Mouse (Mus musculus) G1E (cell line): ENCODE data around the gene Arhgap18. TPM values are rescaled to one million over a fixed set of nuclear protein-coding genes. Genes with fewer than 3 reads are reported as not detected.

ENCODE experiments used
- ATAC-seq: 2 replicates; pipeline ENCODE4 v1.8.0; 2016; ENCODE audit warnings: mild to moderate bottlenecking; ENCODE audit not compliant: insufficient number of reproducible peaks, poor library complexity, low FRiP score, severe bottlenecking; ENCODE audit errors: extremely low read depth
- DNase-seq: peaks from one replicate; pipeline ENCODE4 v3.0.0; 2012; ENCODE audit warnings: low spot score
- H3K27me3 ChIP-seq: 2 replicates; pipeline ENCODE4 v1.6.1; 2012; ENCODE audit warnings: mild to moderate bottlenecking, low read length, inconsistent platforms; ENCODE audit not compliant: insufficient read depth
- H3K36me3 ChIP-seq: replicated peaks from 2 replicates; pipeline ENCODE3; 2012; ENCODE audit warnings: mild to moderate bottlenecking, inconsistent platforms
- H3K4me1 ChIP-seq: 2 replicates; pipeline ENCODE4 v1.6.1; 2012; ENCODE audit warnings: low read depth, low read length, inconsistent platforms, mixed read lengths; ENCODE audit not compliant: insufficient read depth
- H3K4me3 ChIP-seq: 2 replicates; pipeline ENCODE4 v1.5.1; 2012; ENCODE audit warnings: low read depth, mild to moderate bottlenecking, inconsistent platforms, low read length, moderate library complexity, mixed read lengths
- H3K9me3 ChIP-seq: replicated peaks from 2 replicates; pipeline ENCODE4 v1.6.1; 2012; ENCODE audit warnings: inconsistent platforms
- CTCF ChIP-seq: IDR thresholded peaks from 2 replicates; pipeline ENCODE4 v1.5.1; 2012; ENCODE audit warnings: low read depth, low read length, inconsistent platforms, mixed read lengths
- GATA1 ChIP-seq: IDR thresholded peaks from 2 replicates; pipeline ENCODE4 v1.6.1; 2012; ENCODE audit warnings: borderline replicate concordance, low read length, inconsistent platforms, mixed read lengths
- GATA2 ChIP-seq: IDR thresholded peaks from 2 replicates; pipeline ENCODE4 v1.6.1; 2012; ENCODE audit warnings: low read depth, low read length, inconsistent platforms, borderline replicate concordance
- POLR2AphosphoS5 ChIP-seq: IDR thresholded peaks from 2 replicates; pipeline ENCODE4 v1.6.1; 2012; ENCODE audit warnings: low read depth, low read length, inconsistent platforms; ENCODE audit not compliant: insufficient replicate concordance
- TAL1 ChIP-seq: conservative IDR thresholded peaks from 2 replicates; pipeline ENCODE4 v1.6.1; 2012; ENCODE audit warnings: low read depth, low read length, inconsistent platforms, mixed read lengths
- polyA plus RNA-seq: library from polyadenylated mRNA; stranded (reverse); fragments of >175 nt; gene quantifications from 2 replicates; pipeline ENCODE4 v1.2.3, GENCODE M21; 2012
- total RNA-seq, 2 experiments: library from RNA; stranded (forward) in 1 of 2; stranded (reverse) in 1 of 2; fragments of 200-1000 nt in 1 of 2; fragments of >200 nt in 1 of 2; fragmentation: Nextera tagmentation in 1 of 2; gene quantifications; 2 replicates each; pipeline ENCODE4 v1.2.3; 2014 to 2017

Gene Arhgap18
- total and polyA plus RNA-seq, 3 experiments, result 0.03 to 5.0 TPM; not detected in 1

DNA sequence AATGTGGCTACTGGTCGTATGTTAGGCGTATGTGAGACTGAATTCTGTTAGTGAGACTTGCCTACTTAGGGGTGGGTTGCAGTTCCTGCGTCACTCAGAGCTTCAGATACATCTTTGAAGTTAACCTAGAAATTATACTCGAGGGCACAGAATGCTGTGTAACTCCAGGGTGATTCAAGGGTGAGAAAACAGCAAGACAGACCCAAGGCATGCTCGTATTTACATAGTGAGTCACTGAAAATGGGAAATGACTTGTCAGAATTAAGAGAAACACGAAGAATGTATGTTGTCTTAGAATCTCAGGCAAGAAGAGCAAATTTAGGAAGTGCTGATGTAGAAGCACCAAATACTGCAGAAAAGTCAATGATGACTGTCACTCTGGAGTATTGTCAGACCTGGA lies 142.5 kb downstream of the Arhgap18 start:
- no peak for ATAC-seq
- H3K27me3 ChIP-seq, result no peaks in the 10 kb centered on the region
- H3K9me3 ChIP-seq, result no peaks in the 10 kb centered on the region
- H3K4me1 ChIP-seq, result no peaks in the 10 kb centered on the region
- no peaks in the 10 kb centered on the region for H3K36me3 ChIP-seq
- no peak overlapping the region for H3K4me3 ChIP-seq
- no peak for DNase-seq
- TF ChIP-seq POLR2AphosphoS5, result no peak

- Histone ChIP-seq H3K4me1 (no peaks in the 10 kb centered on the region), H3K4me3 (no peak overlapping the region), H3K36me3 (no peaks in the 10 kb centered on the region), H3K27me3 (no peaks in the 10 kb centered on the region), H3K9me3 (no peaks in the 10 kb centered on the region)
- no peak for ATAC-seq
- no peak for DNase-seq
- TF ChIP-seq POLR2AphosphoS5, result no peak
- no peak for TF ChIP-seq CTCF
- TF ChIP-seq GATA2, result no peak
- TF ChIP-seq TAL1, result no peak
- TF ChIP-seq GATA1, result no peak
Observed at GRCm38 (mm10) chr10:26900426-26900825, 147.2 kb downstream of the Arhgap18 start.

- 0 out of 2 replicates have a peak, but pooled peaks cover 6% of the 10 kb centered on the region for H3K9me3 ChIP-seq
- ATAC-seq (no peak), DNase-seq (no peak)
- H3K4me1 ChIP-seq, result no peaks in the 10 kb centered on the region
- H3K4me3 ChIP-seq, result no peak overlapping the region
- H3K36me3 ChIP-seq, result no peaks in the 10 kb centered on the region
- no peaks in the 10 kb centered on the region for H3K27me3 ChIP-seq
- TF ChIP-seq GATA2 (no peak), POLR2AphosphoS5 (no peak), TAL1 (no peak)
Observed at GRCm38 (mm10) chr10:26903781-26904180, 150.6 kb downstream of the Arhgap18 start.

DNA sequence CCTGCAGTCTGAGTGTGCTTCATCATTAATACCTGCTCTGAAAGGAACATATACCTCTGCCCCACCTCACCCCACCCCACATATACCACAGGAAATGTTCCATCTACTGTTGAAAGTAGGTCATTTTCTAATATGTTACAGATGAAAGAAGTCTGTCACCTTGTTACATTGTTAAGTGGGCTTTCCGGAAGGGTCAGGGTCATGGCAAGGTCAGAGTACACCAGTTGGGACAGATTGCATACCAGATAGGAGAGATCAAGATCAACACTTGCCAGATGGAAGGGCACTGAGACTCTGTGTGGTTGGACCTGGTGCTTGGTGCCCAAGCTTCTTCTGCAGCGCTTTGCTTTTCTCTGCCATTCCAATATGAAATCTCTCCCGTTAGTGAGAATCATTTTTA lies 158.0 kb downstream of the Arhgap18 start:
- no peak for TF ChIP-seq POLR2AphosphoS5
- no peak for TF ChIP-seq GATA1
- no peaks in the 10 kb centered on the region for H3K36me3 ChIP-seq
- no peaks in the 10 kb centered on the region for H3K27me3 ChIP-seq
- H3K4me3 ChIP-seq, result no peak overlapping the region
- DNase-seq (no peak), ATAC-seq (no peak)
- 0 out of 2 replicates have a peak, but pooled peaks cover 6% of the 10 kb centered on the region for H3K9me3 ChIP-seq
- no peaks in the 10 kb centered on the region for H3K4me1 ChIP-seq

- Histone ChIP-seq H3K9me3 (no peaks in the 10 kb centered on the region), H3K36me3 (no peaks in the 10 kb centered on the region), H3K4me3 (no peak overlapping the region), H3K27me3 (no peaks in the 10 kb centered on the region), H3K4me1 (no peaks in the 10 kb centered on the region)
- DNase-seq (no peak), ATAC-seq (no peak)
- no peak for TF ChIP-seq GATA2
- TF ChIP-seq GATA1, result no peak
- no peak for TF ChIP-seq CTCF
Observed at GRCm38 (mm10) chr10:26912112-26912797, 159.0 kb downstream of the Arhgap18 start.

GRCm38 (mm10) chr10:26912807-26913206 lies 159.6 kb downstream of the Arhgap18 start:
- Histone ChIP-seq H3K27me3 (no peaks in the 10 kb centered on the region), H3K9me3 (no peaks in the 10 kb centered on the region), H3K36me3 (no peaks in the 10 kb centered on the region), H3K4me3 (no peak overlapping the region), H3K4me1 (no peaks in the 10 kb centered on the region)
- DNase-seq (no peak), ATAC-seq (no peak)
- TF ChIP-seq CTCF (no peak), GATA2 (no peak), GATA1 (no peak), POLR2AphosphoS5 (no peak), TAL1 (no peak)

DNA sequence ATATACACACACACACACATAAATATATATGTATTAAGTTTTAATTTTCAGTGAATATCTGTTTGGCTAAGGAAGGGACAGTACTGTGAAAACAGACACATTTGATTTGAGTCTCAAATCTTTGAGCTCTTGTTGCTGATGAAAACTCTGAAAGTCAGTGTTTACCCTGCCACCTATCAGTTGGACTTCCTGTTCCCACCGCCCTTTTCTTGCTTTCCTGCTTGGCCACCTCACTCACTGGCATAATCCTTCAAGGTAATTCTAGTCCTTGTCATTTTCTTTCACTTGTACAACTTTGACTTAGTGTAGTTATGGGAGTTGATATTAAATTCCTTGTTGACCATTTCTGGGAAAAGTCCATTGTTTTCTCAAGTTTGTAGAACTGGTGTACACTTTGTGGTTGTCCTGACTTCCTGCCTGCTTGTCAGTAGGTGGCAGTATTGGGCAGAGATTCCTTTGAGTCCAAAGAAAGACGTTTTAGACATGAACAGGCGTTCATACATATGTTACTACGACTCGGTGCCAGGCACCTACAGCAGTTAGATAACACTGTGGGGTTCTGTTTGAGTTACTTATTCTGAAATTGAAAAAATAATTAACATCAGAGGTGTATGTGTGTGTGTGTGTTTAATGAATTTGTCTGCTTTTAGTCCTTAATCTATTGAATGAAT lies 166.2 kb downstream of the Arhgap18 start:
- H3K4me1 ChIP-seq, result no peaks in the 10 kb centered on the region
- H3K4me3 ChIP-seq, result no peak overlapping the region
- DNase-seq (no peak), ATAC-seq (no peak)
- TF ChIP-seq TAL1 (no peak), CTCF (no peak), GATA2 (no peak), GATA1 (no peak), POLR2AphosphoS5 (no peak)
- no peaks in the 10 kb centered on the region for H3K36me3 ChIP-seq
- no peaks in the 10 kb centered on the region for H3K9me3 ChIP-seq
- no peaks in the 10 kb centered on the region for H3K27me3 ChIP-seq
